Mouse (Mus musculus) left cerebral cortex, postnatal 25 days (tissue): Measurements from ENCODE around the gene Agbl4. TPM values are rescaled to one million over a fixed set of nuclear protein-coding genes. Genes with fewer than 3 reads are reported as not detected.

Source experiments
- DNase-seq, 2 experiments: peaks; one replicate each; pipeline ENCODE4 v3.0.0; 2022; ENCODE audit warnings: low spot score in 2 of 2, mixed read lengths in 1 of 2
- intact Hi-C: fragments of 180-260 bp; cut with DNase I; formaldehyde crosslinking; loops from one replicate; pipeline ENCODE4 v1.15.1; 2025
- total RNA-seq, 2 experiments: library from RNA; stranded (reverse); gene quantifications; 2 replicates each; pipeline ENCODE4 v1.2.3; 2021

The Agbl4 gene
- total RNA-seq, 2 experiments from 2014 or later, result 21.2 to 22.6 TPM

DNA sequence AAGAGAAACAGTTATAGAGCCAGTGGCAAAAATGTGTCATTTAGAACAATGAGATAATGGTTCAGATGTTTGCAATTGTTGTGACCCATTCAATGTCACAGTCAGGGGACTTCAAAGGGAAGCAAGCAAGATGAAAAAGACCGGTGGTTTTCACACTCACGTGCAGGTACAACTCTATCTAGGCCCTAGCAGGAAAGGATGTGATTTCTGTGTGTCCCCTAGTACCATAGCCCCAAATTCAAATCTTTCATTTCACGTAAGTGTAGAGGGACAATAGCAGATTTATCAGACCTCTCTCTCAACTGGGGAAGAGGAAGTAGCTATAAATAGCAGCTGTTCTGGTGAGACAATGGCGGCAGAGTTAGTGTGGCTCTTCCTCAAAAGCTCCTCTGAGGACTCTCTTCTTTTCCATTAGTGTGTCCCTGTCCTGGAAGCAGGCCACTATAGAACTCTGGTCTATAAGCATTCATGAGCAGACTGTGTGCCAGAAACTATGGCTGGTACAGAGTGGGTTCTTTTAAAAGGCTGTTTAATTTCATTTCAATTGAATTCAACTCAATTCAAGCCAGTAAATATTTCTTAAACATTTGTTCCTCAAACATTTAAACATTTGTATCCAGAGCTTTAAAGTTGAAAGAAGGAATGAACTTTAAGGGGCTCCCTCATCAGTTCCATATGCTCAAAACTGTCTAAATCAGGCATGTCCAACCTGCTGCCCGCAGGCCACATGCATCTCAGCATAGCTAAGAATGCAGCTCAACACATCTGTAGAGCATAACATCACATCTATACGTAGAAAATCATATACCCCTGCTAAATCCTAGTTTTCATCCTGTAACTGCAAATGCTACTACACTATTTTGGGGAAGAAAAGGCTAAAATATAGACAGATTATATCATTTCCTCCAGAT lies 953.4 kb downstream of the Agbl4 start:
- DNase-seq, result no peak
- intact Hi-C loops, result no loop called here

DNA sequence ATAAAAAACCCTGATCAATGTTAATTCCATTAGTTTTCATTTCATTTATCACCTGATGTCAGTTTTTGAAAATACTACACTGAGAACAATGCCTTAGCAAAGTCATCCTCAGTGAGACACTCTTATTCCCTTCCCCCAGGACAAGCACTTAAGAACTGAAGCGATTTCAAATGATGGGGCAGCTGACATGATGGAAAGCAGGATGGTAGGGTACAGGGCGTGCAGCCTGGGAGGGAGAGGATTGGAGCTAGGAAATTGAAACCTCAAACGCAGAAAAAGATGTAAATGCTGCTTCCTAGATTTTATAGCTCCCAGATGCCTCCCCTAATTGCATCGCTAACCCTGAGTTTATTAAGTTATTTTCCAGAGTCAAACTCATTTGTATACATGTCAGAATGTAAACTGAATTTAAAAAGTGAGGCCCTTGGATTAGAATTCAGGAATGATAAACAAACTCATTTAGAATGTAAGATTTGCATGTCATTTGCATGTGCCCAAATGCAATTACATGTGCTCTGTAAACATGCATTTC lies 959.2 kb downstream of the Agbl4 start:
- DNase-seq, result no peak
- intact Hi-C loops, result no loop called here

GRCm38 (mm10) chr4:111357176-111357575 lies 959.7 kb downstream of the Agbl4 start:
- intact Hi-C loops, result no loop called here
- DNase-seq, result no peak

DNA sequence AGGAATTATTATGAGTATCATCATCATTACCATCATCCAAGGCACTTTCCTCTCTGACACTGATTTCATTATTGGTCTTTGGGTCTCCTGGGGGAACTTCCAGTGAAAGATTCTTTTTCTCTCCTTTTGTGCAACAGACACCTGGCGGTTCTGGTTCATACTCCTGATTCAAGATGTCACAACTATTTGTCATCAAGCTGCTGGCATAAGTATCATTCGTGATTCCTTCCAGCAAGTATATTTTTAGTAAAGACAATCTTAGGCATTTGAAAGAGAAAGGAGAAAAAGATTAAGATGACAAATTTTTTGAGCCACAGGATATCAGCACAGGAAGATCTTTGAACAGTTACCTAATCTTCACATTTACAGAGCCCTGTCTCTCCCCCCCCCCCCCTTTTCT lies 966.7 kb downstream of the Agbl4 start:
- peak; percentile 4 to 32 for DNase-seq
- intact Hi-C loops, result no loop called here

- no peak for DNase-seq
- intact Hi-C loops, result no loop called here
Measured at GRCm38 (mm10) chr4:111367771-111368170, 970.3 kb downstream of the Agbl4 start.

DNA sequence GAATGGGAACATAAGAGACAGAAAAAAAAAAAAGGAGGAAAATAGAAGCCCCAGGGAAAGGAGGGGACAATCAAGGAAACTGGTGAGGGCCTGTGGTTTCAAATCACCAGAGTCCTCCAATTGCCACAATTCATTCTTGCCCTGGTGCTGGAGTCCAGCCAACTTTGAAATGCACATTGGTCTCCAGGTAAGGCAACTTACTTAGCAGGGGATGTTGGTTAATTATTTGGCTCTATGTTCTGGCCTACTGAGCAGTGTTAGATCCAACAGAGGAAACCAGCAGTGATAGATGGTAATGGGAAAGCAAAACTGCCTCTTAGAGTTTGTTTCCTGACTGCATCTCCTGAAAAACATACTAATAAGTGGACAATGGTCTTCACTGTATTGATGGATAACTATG lies 979.7 kb downstream of the Agbl4 start:
- intact Hi-C loops, result no loop called here
- DNase-seq, result no peak

DNA sequence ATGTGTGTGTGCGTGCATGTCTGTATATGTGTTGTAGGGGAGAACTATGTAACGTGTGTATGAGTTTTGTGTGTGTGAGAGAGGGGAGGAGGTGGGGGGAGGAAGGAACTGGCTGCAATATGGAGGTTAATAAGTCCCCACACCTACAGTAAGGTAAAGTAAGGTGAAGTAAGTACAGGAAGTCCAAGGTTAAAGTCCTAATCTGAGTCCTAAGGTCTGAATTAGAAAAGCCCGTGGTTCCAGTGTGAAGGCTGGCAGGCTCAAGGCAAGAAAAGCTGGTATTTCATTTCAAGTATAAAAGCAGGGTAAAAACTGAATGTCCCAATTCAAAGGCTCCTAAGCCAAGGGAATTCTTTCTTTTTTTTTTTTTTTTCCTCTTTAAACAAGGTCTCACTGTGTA lies 980.6 kb downstream of the Agbl4 start:
- no peak for DNase-seq
- intact Hi-C loops, result no loop called here

DNA sequence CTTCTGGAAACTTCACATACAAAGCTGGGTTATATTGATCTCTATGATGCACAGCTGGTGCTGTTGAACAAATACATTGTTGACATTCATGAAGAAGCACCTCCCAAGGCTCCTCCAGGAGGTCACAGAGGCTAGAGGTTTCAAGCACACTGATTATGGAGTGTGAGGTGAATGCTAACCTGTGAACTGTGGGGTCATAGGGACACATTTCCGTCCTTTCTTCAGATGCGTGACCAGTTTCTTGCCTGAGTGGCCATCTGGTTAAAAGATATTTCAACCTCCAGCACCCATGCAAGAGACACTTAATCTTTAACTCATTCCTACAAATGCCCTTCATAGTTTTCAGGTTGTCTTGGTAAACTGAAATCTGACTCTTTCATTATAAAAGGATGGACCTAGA lies 985.6 kb downstream of the Agbl4 start:
- intact Hi-C loops, result no loop called here

DNA sequence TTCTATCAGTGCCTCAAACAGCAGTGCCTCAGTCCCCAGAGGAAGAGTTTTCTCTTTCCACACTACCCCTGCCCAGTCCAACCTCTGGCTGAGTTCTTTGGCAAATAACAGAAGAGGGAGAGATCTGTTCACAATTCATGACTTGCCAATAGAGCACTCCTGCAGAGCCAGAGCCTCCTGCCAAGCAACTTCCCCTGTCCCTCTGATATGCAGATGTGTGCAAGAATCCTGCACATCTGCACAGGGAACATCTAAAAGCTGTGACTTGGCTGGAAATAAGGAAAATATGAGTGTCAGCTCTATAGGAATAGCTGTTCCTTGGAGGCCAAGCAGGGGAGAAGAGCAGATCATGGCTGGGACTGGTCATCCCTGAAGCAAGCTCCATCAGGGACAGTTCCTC lies 993.3 kb downstream of the Agbl4 start:
- DNase-seq, result no peak
- intact Hi-C loops, result no loop called here

More for the DNA sequence above, 985.6 kb downstream of the Agbl4 start:
- no peak for DNase-seq

DNA sequence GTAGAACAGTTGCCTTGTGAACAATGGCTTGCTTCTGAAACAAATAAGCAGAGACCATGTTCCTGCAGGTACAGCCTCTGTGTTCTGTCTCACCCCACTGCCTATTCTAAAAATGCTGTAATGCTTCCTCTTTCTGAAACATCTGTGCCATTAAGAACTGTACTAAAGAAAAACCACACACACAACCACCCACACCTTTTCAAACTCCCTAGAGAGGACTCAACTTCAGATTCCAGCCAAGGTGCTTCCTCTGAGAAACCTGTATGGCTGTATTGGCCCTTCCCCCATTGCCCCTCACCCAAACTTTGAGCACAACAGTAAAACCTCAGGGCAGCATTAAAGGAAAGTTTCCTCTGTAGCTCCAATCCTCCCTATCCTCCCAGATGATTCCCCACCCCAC lies 1002.3 kb downstream of the Agbl4 start:
- intact Hi-C loops, result no loop called here

DNA sequence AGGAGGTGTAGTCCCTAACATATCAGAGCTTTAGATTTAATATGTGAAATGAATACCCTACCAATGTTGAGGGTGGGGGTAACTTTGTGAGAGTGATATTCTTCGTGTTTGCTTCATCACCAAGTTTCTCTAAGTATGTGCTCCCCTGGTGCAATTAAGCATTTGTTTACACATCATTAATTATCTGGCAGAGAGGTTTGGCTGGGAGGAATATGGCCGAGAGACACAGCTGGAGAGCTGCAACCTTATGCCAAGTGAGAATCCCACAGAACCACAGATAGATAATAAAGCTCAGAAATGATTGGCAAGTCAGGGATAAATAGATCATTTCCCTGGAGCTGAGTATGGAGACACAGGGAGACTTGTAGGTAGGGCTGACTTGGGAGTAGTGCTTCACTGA lies 1003.2 kb downstream of the Agbl4 start:
- no peak for DNase-seq
- intact Hi-C loops, result no loop called here

More for the DNA sequence above, 1002.3 kb downstream of the Agbl4 start:
- no peak for DNase-seq

- DNase-seq, result peak in 1 of 2 experiments; percentile 52
- intact Hi-C loops, result no loop called here
Measured at GRCm38 (mm10) chr4:111403243-111403642, 1005.8 kb downstream of the Agbl4 start.

- no peak for DNase-seq
- intact Hi-C loops, result no loop called here
Measured at GRCm38 (mm10) chr4:111410731-111411130, 1013.3 kb downstream of the Agbl4 start.

DNA sequence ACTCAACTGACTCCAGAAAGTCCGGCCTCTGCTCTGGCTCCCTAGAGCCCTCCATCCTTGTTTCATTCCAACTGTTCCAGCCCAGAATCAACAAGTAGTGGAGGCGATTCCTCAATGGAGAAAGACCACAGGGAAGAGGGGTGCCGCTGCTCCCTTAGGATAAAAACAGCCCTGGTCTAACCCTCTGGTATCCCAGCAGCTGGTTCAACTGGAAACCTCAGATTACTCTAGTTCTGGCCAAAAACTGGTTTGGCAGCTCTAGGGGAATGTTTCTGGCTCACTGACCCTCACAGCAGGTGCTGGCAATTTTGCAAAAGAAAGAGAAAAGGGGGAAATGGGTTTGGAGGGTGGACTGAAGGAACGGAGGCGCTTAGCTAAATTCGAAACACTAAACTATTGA lies 1016.9 kb downstream of the Agbl4 start:
- intact Hi-C loops, result no loop called here
- no peak for DNase-seq

- DNase-seq, result peak; percentile 73 to 78
- intact Hi-C loops, result loop anchor here (5.0 kb wide), 1 partner anchor 88 kb away; no protein-coding TSS in a partner anchor
Measured at GRCm38 (mm10) chr4:111414818-111415488, 1017.5 kb downstream of the Agbl4 start, which contains the start of gene Bend5. Bend5 (plus strand) TSS chr4:111415006.

GRCm38 (mm10) chr4:111416126-111416525 lies 1018.7 kb downstream of the Agbl4 start:
- intact Hi-C loops, result loop anchor here (5.0 kb wide), 1 partner anchor 89 kb away; no protein-coding TSS in a partner anchor
- no peak for DNase-seq

DNA sequence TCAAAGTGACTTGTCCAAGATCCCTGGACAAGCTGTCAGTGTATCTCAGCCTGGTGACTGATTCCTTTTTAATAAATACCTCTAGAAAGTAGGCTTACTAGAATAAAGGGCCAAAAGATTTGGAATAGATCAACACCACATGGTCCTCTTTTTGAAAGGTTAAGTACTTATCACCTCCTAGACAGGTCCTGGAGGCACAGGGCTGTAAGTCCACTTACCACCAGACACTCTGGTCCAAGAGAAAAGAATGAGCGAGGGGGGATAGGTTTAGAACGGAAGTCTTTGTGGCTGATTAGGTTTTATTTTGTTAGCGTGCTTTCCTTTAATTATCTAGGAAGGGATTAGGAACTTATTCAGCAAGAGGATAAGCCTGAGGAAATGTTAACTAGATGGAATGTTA lies 1019.1 kb downstream of the Agbl4 start:
- DNase-seq, result no peak
- intact Hi-C loops, result loop anchor here (5.0 kb wide), 1 partner anchor 89 kb away; no protein-coding TSS in a partner anchor

DNA sequence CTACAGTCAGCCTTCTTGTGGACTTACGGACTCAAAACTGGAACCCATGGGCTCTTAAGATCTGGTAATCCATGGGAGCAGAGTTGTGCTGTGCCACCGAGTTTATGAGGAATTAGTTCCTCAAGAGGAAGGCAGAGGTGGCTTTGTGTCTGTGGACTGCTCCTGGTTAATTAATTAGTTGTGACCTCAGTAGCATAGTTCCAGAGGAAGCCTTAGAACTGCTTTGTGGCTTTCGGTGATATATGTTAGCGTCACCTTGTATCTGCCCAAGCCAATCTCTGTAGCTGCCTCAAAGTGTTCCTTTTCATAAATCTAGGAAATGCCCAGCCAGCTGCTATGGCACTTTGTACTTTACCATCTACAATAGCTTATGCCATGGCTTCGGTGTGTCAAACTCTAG lies 1020.3 kb downstream of the Agbl4 start:
- intact Hi-C loops, result loop anchor here (5.0 kb wide), 1 partner anchor 90 kb away; no protein-coding TSS in a partner anchor
- DNase-seq, result no peak

GRCm38 (mm10) chr4:111419476-111419875 lies 1022.0 kb downstream of the Agbl4 start:
- DNase-seq, result no peak
- intact Hi-C loops, result loop anchor here (5.0 kb wide), 1 partner anchor 92 kb away; no protein-coding TSS in a partner anchor

- intact Hi-C loops, result no loop called here
- DNase-seq, result no peak
Measured at GRCm38 (mm10) chr4:111420031-111420430, 1022.6 kb downstream of the Agbl4 start.
